In genomic region chr6:149126675-149127074, GRCm38 (mm10) we compare ENCODE assay signal across 10 mouse cellular contexts. TPM values are rescaled to one million over a fixed set of nuclear protein-coding genes. Genes with fewer than 3 reads are reported as not detected.
DNase-seq lines count a peak whose midpoint lies in the region; ATAC-seq and TF ChIP-seq lines count a peak whose summit lies in the region.
"Had no signal": no experiment of that assay in that cellular context is flagged by ENCODE, and none has a peak within 500 bp of the region (broad histone marks: within the 10 kb centered on the region; RNA-seq: fewer than 3 reads in every experiment).

No protein-coding gene starts in this region.

- peak; percentile 52 to 73 for DNase-seq in heart, adult 18-20 months
- no peak for DNase-seq in heart, postnatal 25 days (ENCODE audit: low spot score)
- peak; percentile 69 for DNase-seq in WW6 (ENCODE audit: low read depth, low spot score)
- DNase-seq in left cerebral cortex, postnatal 4 days, result peak; percentile 36
- peak; percentile 63 for DNase-seq in naive thymus-derived CD4-positive, alpha-beta T cell, adult 2 months (ENCODE audit: low read depth)
- no peak for DNase-seq in ovary, adult 18-20 months (ENCODE audit: low spot score)

- H3K4me3 ChIP-seq in C2C12 (ENCODE audit: insufficient read depth, poor library complexity, severe bottlenecking), result no peak overlapping the region

- H3K79me2 ChIP-seq in C2C12 (ENCODE audit: control insufficient read depth, insufficient read depth), result no peaks in the 10 kb centered on the region

- H3K79me3 ChIP-seq in C2C12 (ENCODE audit: low read depth), result no peaks in the 10 kb centered on the region

- H3ac ChIP-seq in C2C12 (ENCODE audit: control insufficient read depth, insufficient read length, low read depth), result no peak overlapping the region

- H3K36me3 ChIP-seq in C2C12 (ENCODE audit: control insufficient read depth, insufficient read depth), result no peaks in the 10 kb centered on the region

- intact Hi-C loops in heart, postnatal 25 days (cut with DNase I), result loop anchor here (2.0 kb wide), 1 partner anchor 248 kb away; no protein-coding TSS in a partner anchor
- intact Hi-C loops in left cerebral cortex, postnatal 4 days (cut with DNase I), result loop anchor here (10.0 kb wide), 1 partner anchor 192 kb away; no protein-coding TSS in a partner anchor

- TF ChIP-seq CTCF in C2C12 (IDR thresholded peaks at IDR 0.05; ENCODE audit: control insufficient read depth, insufficient read depth, insufficient read length), result no peak

- no peaks in the 10 kb centered on the region for H3K27me3 ChIP-seq in C2C12 (ENCODE audit: control insufficient read depth, insufficient read depth, insufficient read length)

- ATAC-seq in granulocyte monocyte progenitor cell, adult 5-6 weeks (replicated peaks; ENCODE audit: poor library complexity, severe bottlenecking), result peak; percentile 89

TF ChIP-seq in C2C12, 6 proteins besides CTCF, POLR2A, EP300 and RAD21:
- TF ChIP-seq MAX (IDR thresholded peaks at IDR 0.05), result peak; percentile 61
- TF ChIP-seq MYOD1 (IDR thresholded peaks at IDR 0.05; ENCODE audit: control insufficient read depth, insufficient read length, low read depth), result no peak
- TF ChIP-seq MYOG (IDR thresholded peaks at IDR 0.05; ENCODE audit: control insufficient read depth, extremely low read depth, insufficient read length), result no peak
- TF ChIP-seq USF1 (IDR thresholded peaks at IDR 0.05; ENCODE audit: low read depth), result no peak

RNA-seq across cellular contexts. Expression of gene Gm10203, which starts 3.3 kb away (rescaled TPM):
- total RNA-seq in heart, adult 18-20 months (2021), result not detected
- total RNA-seq in heart, postnatal 25 days (2021), result not detected
- polyA plus RNA-seq in C2C12 (2012; fragmentation: generic; extraction: Trizol), result not detected
- not detected in 2 replicates for total RNA-seq in granulocyte monocyte progenitor cell, adult 5-6 weeks (2014; fragmentation: Nextera tagmentation)
- not detected in 2 replicates for total RNA-seq in granulocyte monocyte progenitor cell, adult 5-6 weeks (2017)
- total RNA-seq in left cerebral cortex, postnatal 4 days (2021), result not detected
- polyA plus RNA-seq: cortical plate, adult 2 months; large intestine, adult 2 months had no signal

RNA-seq across cellular contexts. Expression of gene Etfbkmt, which starts 13.0 kb away (rescaled TPM):
- 10 to 100 TPM; 21.6 to 27.4 TPM for total RNA-seq in heart, adult 18-20 months (2021)
- 10 to 100 TPM; 27.4 to 28.0 TPM for total RNA-seq in heart, postnatal 25 days (2021)
- 2.2 TPM for polyA plus RNA-seq in C2C12 (2012; fragmentation: generic; extraction: Trizol)
- total RNA-seq in granulocyte monocyte progenitor cell, adult 5-6 weeks (2014; fragmentation: Nextera tagmentation), result 7.8 and 23.3 TPM in 2 replicates
- 6.1 and 10.3 TPM in 2 replicates for total RNA-seq in granulocyte monocyte progenitor cell, adult 5-6 weeks (2017)
- total RNA-seq in left cerebral cortex, postnatal 4 days (2021), result 1 to 10 TPM; 3.7 to 4.3 TPM

RNA-seq across cellular contexts. Expression of gene Dennd5b, which starts 25.2 kb away (rescaled TPM):
- total RNA-seq in heart, adult 18-20 months (2021), result 10 to 100 TPM; 15.9 to 16.1 TPM
- total RNA-seq in heart, postnatal 25 days (2021), result 10 to 100 TPM; 14.3 to 18.0 TPM
- 2.6 TPM for polyA plus RNA-seq in C2C12 (2012; fragmentation: generic; extraction: Trizol)
- total RNA-seq in granulocyte monocyte progenitor cell, adult 5-6 weeks (2014; fragmentation: Nextera tagmentation), result 2.0 and 4.0 TPM in 2 replicates
- total RNA-seq in granulocyte monocyte progenitor cell, adult 5-6 weeks (2017), result 0.67 and 0.95 TPM in 2 replicates
- 10 to 100 TPM; 43.8 to 46.8 TPM for total RNA-seq in left cerebral cortex, postnatal 4 days (2021)

Comparison
In these comparisons a context has a peak if more than half of its experiments do, and no peak if none do; other contexts are left out.
1. DNase-seq: peak in heart, adult 18-20 months (2 of 2), WW6 (single experiment), left cerebral cortex, postnatal 4 days (single experiment) and naive thymus-derived CD4-positive, alpha-beta T cell, adult 2 months (single experiment); none in heart, postnatal 25 days (single experiment) and ovary, adult 18-20 months (single experiment).